Mouse (Mus musculus): ENCODE measurements around the gene AL732309.1.

DNA sequence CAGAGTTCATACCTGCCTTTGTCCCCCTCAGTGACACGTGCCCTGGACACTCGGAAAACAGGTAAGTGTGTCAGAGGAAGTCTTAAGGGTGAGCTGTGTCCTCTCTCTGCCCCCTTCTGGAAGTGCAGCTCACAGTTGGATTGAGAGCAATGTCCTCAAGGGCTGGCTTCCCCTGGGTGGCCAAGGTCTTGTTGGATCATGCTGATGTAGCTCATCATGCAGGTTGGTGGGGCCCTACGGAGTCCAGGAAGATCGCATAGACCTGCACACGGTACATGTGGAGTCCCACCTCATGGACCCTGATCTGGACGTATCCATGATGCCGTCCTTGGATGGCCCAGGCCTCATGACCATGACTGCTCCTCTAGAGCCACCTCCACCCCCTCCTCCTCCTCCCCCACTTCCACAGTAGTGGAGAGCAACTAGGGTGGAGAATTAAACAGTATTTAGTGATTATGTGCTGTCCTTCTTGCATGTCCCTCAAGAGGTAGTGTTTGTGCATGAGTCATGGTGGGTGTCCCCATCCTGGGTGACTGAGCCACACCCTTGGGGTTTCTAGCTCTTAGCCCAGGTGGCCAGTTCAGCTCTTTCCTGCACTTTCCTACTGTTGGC, 42.2 kb upstream of the AL732309.1 start:
- TF ChIP-seq EP300 (IDR thresholded peaks at IDR 0.05; ENCODE audit: insufficient read depth, low read depth, low read length) (no peak), POLR2A (IDR thresholded peaks at IDR 0.05; ENCODE audit: insufficient read depth, low read depth, low read length) (no peak)

All from heart, adult 2 months (tissue).